ENCODE assay signal across 15 mouse cellular contexts in genomic region chr12:100695252-100695651, GRCm38 (mm10).
"Had no signal": no experiment of that assay in that cellular context is flagged by ENCODE, and none has a peak within 500 bp of the region (broad histone marks: within the 10 kb centered on the region; RNA-seq: fewer than 3 reads in every experiment).

No protein-coding gene starts in this region.

- ATAC-seq: forebrain, embryonic 13.5 days; forebrain, embryonic 14.5 days; forebrain, embryonic 15.5 days; forebrain, embryonic 16.5 days; forebrain, postnatal 0 days had no signal

- DNase-seq: cerebellum, postnatal 36 days; embryo, embryonic 11 days; forebrain, postnatal 0 days; gastrocnemius, adult 2 months; gastrocnemius, postnatal 10 days; gastrocnemius, postnatal 14 days; gastrocnemius, postnatal 25 days; gastrocnemius, postnatal 36 days; heart, adult 11 months; heart, adult 18-20 months; heart, adult 2 months had no signal
